Mouse (Mus musculus) liver, adult 2 months (tissue): Measurements from ENCODE around the gene Medag.

Experiments
- CTCF ChIP-seq: fragments of 200-500 bp; IDR thresholded peaks from 2 replicates; pipeline ENCODE4 v1.5.1; 2011; ENCODE audit warnings: low read depth, low read length, control low read depth
- POLR2A ChIP-seq: fragments of 200-500 bp; IDR thresholded peaks from 2 replicates; pipeline ENCODE4 v1.6.1; 2011; ENCODE audit warnings: low read length, control low read depth; ENCODE audit not compliant: insufficient read depth; ENCODE audit errors: extremely low read depth

DNA sequence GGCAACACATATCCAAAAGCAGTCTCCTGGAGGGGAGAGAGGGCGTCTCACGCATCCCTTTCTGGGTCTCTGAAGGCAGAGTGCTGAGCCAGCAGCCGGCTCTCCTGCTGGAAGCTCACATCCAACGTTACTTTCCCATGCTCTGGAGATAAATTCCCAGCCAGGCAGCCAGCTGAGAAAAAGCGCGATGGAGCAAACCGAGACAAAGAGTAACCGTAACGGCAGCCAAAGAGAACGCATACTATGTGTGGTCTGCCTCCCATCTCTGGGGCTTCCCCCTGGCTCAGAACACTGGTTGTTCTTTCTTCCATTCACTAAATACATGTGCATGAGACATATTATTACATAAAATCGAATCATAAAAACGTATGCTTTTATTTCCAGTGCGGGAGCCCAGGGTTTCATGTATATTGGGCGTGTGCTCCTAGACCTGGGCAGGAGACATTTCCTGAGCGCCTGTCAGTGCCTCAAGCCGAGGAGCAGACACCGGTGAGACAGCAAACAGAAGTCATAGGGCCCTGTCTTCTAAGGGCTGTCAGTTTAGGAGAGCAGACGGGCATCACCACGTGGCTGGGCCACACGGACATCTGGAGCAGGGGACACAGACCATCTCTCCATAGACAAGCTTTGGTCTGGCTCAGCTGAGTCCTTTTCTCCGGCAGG, 42.0 kb upstream of the Medag start:
- TF ChIP-seq POLR2A (no peak), CTCF (no peak)
